Mouse (Mus musculus): ENCODE measurements around the gene Clrn3. TPM values are rescaled to one million over a fixed set of nuclear protein-coding genes. Genes with fewer than 3 reads are reported as not detected.
A peak's percentile ranks its signal among the peaks of the same experiment; 100 is the strongest.
"Not testable (repeated sequence)": the region's sequence is repeated elsewhere in the genome, so short reads cannot be mapped to it uniquely, and the experiment has no call there.

Gene Clrn3
- polyA plus RNA-seq, 1 experiment from 2014 or later, result 0.33 TPM

- Histone ChIP-seq H3K4me1 (ENCODE audit: control insufficient read depth, insufficient read depth, low read length) (no peaks in the 10 kb centered on the region), H3K36me3 (ENCODE audit: control insufficient read depth, insufficient read depth, low read length) (no peaks in the 10 kb centered on the region), H3K4me3 (ENCODE audit: low read depth, low read length) (no peak overlapping the region), H3K9me3 (ENCODE audit: control insufficient read depth, low read depth, low read length) (no peaks in the 10 kb centered on the region), H3K4me2 (replicated peaks; ENCODE audit: low read depth, low read length) (no peak overlapping the region), H3K27me3 (ENCODE audit: control insufficient read depth, insufficient read depth, low read length) (no peaks in the 10 kb centered on the region), H3K27ac (ENCODE audit: low read length) (no peak overlapping the region), H3K9ac (replicated peaks; ENCODE audit: low read depth, low read length) (no peak overlapping the region)
- WGBS, result 84% methylated on average over 5 of the region's 5 CpGs
- no peak for ATAC-seq (ENCODE audit: insufficient number of reproducible peaks, insufficient read depth, low FRiP score, low read depth)
These were observed 18.0 kb downstream of the Clrn3 start for GRCm38 (mm10) chr7:135510431-135510830.

- 81% methylated on average over 3 of the region's 3 CpGs for WGBS
- H3K4me2 ChIP-seq (replicated peaks; ENCODE audit: low read depth, low read length), result no peak overlapping the region
- no peaks in the 10 kb centered on the region for H3K27me3 ChIP-seq (ENCODE audit: control insufficient read depth, insufficient read depth, low read length)
- H3K9ac ChIP-seq (replicated peaks; ENCODE audit: low read depth, low read length), result no peak overlapping the region
- no peaks in the 10 kb centered on the region for H3K36me3 ChIP-seq (ENCODE audit: control insufficient read depth, insufficient read depth, low read length)
- no peak overlapping the region for H3K4me3 ChIP-seq (ENCODE audit: low read depth, low read length)
- H3K9me3 ChIP-seq (ENCODE audit: control insufficient read depth, low read depth, low read length), result no peaks in the 10 kb centered on the region
- ATAC-seq (ENCODE audit: insufficient number of reproducible peaks, insufficient read depth, low FRiP score, low read depth), result peak; percentile 67; the same call in 1 of the 2 replicates
- no peak overlapping the region for H3K27ac ChIP-seq (ENCODE audit: low read length)
- H3K4me1 ChIP-seq (ENCODE audit: control insufficient read depth, insufficient read depth, low read length), result no peaks in the 10 kb centered on the region
These were observed 19.2 kb downstream of the Clrn3 start for GRCm38 (mm10) chr7:135509272-135509671.

GRCm38 (mm10) chr7:135508602-135509001 lies 19.9 kb downstream of the Clrn3 start:
- no peak overlapping the region for H3K4me3 ChIP-seq (ENCODE audit: low read depth, low read length)
- no peaks in the 10 kb centered on the region for H3K4me1 ChIP-seq (ENCODE audit: control insufficient read depth, insufficient read depth, low read length)
- H3K4me2 ChIP-seq (replicated peaks; ENCODE audit: low read depth, low read length), result no peak overlapping the region
- H3K27me3 ChIP-seq (ENCODE audit: control insufficient read depth, insufficient read depth, low read length), result no peaks in the 10 kb centered on the region
- no peak for ATAC-seq (ENCODE audit: insufficient number of reproducible peaks, insufficient read depth, low FRiP score, low read depth)
- no peak overlapping the region for H3K9ac ChIP-seq (replicated peaks; ENCODE audit: low read depth, low read length)
- H3K27ac ChIP-seq (ENCODE audit: low read length), result no peak overlapping the region
- WGBS, result 83% methylated on average over 4 of the region's 4 CpGs
- H3K36me3 ChIP-seq (ENCODE audit: control insufficient read depth, insufficient read depth, low read length), result no peaks in the 10 kb centered on the region
- H3K9me3 ChIP-seq (ENCODE audit: control insufficient read depth, low read depth, low read length), result no peaks in the 10 kb centered on the region

- not testable (repeated sequence) for H3K9ac ChIP-seq (replicated peaks; ENCODE audit: low read depth, low read length); H3K36me3 ChIP-seq (ENCODE audit: control insufficient read depth, insufficient read depth, low read length); H3K4me1 ChIP-seq (ENCODE audit: control insufficient read depth, insufficient read depth, low read length); H3K4me3 ChIP-seq (ENCODE audit: low read depth, low read length); H3K9me3 ChIP-seq (ENCODE audit: control insufficient read depth, low read depth, low read length); H3K27ac ChIP-seq (ENCODE audit: low read length); ATAC-seq (ENCODE audit: insufficient number of reproducible peaks, insufficient read depth, low FRiP score, low read depth); H3K4me2 ChIP-seq (replicated peaks; ENCODE audit: low read depth, low read length); H3K27me3 ChIP-seq (ENCODE audit: control insufficient read depth, insufficient read depth, low read length)
- 95% methylated on average over 5 of the region's 5 CpGs for WGBS
These were observed 21.9 kb downstream of the Clrn3 start for GRCm38 (mm10) chr7:135506506-135506905.

- no peak for ATAC-seq (ENCODE audit: insufficient number of reproducible peaks, insufficient read depth, low FRiP score, low read depth)
- H3K4me1 ChIP-seq (ENCODE audit: control insufficient read depth, insufficient read depth, low read length), result no peaks in the 10 kb centered on the region
- 63% methylated on average over 2 of the region's 2 CpGs for WGBS
These were observed 29.1 kb downstream of the Clrn3 start for GRCm38 (mm10) chr7:135499403-135499802.

GRCm38 (mm10) chr7:135498565-135499186 lies 29.8 kb downstream of the Clrn3 start:
- H3K27ac ChIP-seq (ENCODE audit: low read length), result no peak overlapping the region
- WGBS, result 66% methylated on average over 2 of the region's 3 CpGs
- H3K9ac ChIP-seq (replicated peaks; ENCODE audit: low read depth, low read length), result no peak overlapping the region
- no peaks in the 10 kb centered on the region for H3K9me3 ChIP-seq (ENCODE audit: control insufficient read depth, low read depth, low read length)
- no peaks in the 10 kb centered on the region for H3K27me3 ChIP-seq (ENCODE audit: control insufficient read depth, insufficient read depth, low read length)
- no peaks in the 10 kb centered on the region for H3K4me1 ChIP-seq (ENCODE audit: control insufficient read depth, insufficient read depth, low read length)
- H3K4me3 ChIP-seq (ENCODE audit: low read depth, low read length), result no peak overlapping the region
- H3K4me2 ChIP-seq (replicated peaks; ENCODE audit: low read depth, low read length), result no peak overlapping the region
- no peak for ATAC-seq (ENCODE audit: insufficient number of reproducible peaks, insufficient read depth, low FRiP score, low read depth)
- no peaks in the 10 kb centered on the region for H3K36me3 ChIP-seq (ENCODE audit: control insufficient read depth, insufficient read depth, low read length)

More at GRCm38 (mm10) chr7:135499403-135499802, 29.1 kb downstream of the Clrn3 start:
- H3K27me3 ChIP-seq (ENCODE audit: control insufficient read depth, insufficient read depth, low read length), result no peaks in the 10 kb centered on the region
- H3K9ac ChIP-seq (replicated peaks; ENCODE audit: low read depth, low read length), result no peak overlapping the region
- H3K4me2 ChIP-seq (replicated peaks; ENCODE audit: low read depth, low read length), result no peak overlapping the region
- H3K27ac ChIP-seq (ENCODE audit: low read length), result no peak overlapping the region
- no peaks in the 10 kb centered on the region for H3K36me3 ChIP-seq (ENCODE audit: control insufficient read depth, insufficient read depth, low read length)
- H3K9me3 ChIP-seq (ENCODE audit: control insufficient read depth, low read depth, low read length), result no peaks in the 10 kb centered on the region
- H3K4me3 ChIP-seq (ENCODE audit: low read depth, low read length), result no peak overlapping the region

- no peak overlapping the region for H3K27ac ChIP-seq (ENCODE audit: low read length)
- 34% methylated on average over 3 of the region's 3 CpGs for WGBS
- no peaks in the 10 kb centered on the region for H3K36me3 ChIP-seq (ENCODE audit: control insufficient read depth, insufficient read depth, low read length)
- no peaks in the 10 kb centered on the region for H3K9me3 ChIP-seq (ENCODE audit: control insufficient read depth, low read depth, low read length)
- H3K4me3 ChIP-seq (ENCODE audit: low read depth, low read length), result no peak overlapping the region
- no peaks in the 10 kb centered on the region for H3K27me3 ChIP-seq (ENCODE audit: control insufficient read depth, insufficient read depth, low read length)
- no peak for ATAC-seq (ENCODE audit: insufficient number of reproducible peaks, insufficient read depth, low FRiP score, low read depth)
- no peak overlapping the region for H3K9ac ChIP-seq (replicated peaks; ENCODE audit: low read depth, low read length)
- no peaks in the 10 kb centered on the region for H3K4me1 ChIP-seq (ENCODE audit: control insufficient read depth, insufficient read depth, low read length)
- no peak overlapping the region for H3K4me2 ChIP-seq (replicated peaks; ENCODE audit: low read depth, low read length)
These were observed 33.2 kb downstream of the Clrn3 start for GRCm38 (mm10) chr7:135495303-135495702.

- Histone ChIP-seq H3K36me3 (ENCODE audit: control insufficient read depth, insufficient read depth, low read length) (no peaks in the 10 kb centered on the region), H3K27ac (ENCODE audit: low read length) (no peak overlapping the region), H3K9me3 (ENCODE audit: control insufficient read depth, low read depth, low read length) (no peaks in the 10 kb centered on the region), H3K4me1 (ENCODE audit: control insufficient read depth, insufficient read depth, low read length) (no peaks in the 10 kb centered on the region), H3K9ac (replicated peaks; ENCODE audit: low read depth, low read length) (no peak overlapping the region), H3K27me3 (ENCODE audit: control insufficient read depth, insufficient read depth, low read length) (no peaks in the 10 kb centered on the region), H3K4me2 (replicated peaks; ENCODE audit: low read depth, low read length) (no peak overlapping the region), H3K4me3 (ENCODE audit: low read depth, low read length) (no peak overlapping the region)
- 54% methylated on average over 8 of the region's 8 CpGs for WGBS
- ATAC-seq (ENCODE audit: insufficient number of reproducible peaks, insufficient read depth, low FRiP score, low read depth), result no peak
These were observed 38.0 kb downstream of the Clrn3 start for GRCm38 (mm10) chr7:135490500-135490886.

Measured in stomach, embryonic 14.5 days (tissue).